Mouse (Mus musculus): Measurements from ENCODE around the gene 4430402I18Rik.

Gene 4430402I18Rik

DNA sequence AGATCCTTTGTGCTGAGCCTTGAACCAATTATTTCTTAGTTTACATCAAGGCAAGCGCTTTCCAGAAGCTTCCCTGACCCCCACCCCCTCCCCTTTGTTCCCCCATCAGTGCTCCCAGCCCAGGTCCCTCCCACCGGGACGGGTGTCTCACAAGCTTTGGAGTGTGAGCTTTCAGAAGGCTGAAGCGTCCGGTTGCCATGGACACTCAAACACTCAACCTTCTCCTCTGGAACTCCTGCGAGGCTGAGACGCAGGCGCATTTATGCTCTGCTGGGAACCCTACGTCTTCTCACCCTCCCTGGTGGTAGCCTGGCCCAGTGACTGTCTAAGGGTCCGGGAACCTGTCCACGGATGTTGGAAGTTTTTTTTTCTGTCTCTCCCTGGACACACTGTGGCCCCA is at the start of gene 4430402I18Rik:
4430402I18Rik (minus strand) TSS at position 149 of the 400 bp plus-strand sequence.
- peak; percentile 92 for DNase-seq (ENCODE audit: low read depth, low spot score)

- no peak for DNase-seq (ENCODE audit: low read depth, low spot score)
These were observed 49.2 kb upstream of the 4430402I18Rik start for GRCm38 (mm10) chr19:29016786-29017185.

GRCm38 (mm10) chr19:29016204-29016765 is 48.7 kb upstream of the 4430402I18Rik start:
- no peak for DNase-seq (ENCODE audit: low read depth, low spot score)

DNA sequence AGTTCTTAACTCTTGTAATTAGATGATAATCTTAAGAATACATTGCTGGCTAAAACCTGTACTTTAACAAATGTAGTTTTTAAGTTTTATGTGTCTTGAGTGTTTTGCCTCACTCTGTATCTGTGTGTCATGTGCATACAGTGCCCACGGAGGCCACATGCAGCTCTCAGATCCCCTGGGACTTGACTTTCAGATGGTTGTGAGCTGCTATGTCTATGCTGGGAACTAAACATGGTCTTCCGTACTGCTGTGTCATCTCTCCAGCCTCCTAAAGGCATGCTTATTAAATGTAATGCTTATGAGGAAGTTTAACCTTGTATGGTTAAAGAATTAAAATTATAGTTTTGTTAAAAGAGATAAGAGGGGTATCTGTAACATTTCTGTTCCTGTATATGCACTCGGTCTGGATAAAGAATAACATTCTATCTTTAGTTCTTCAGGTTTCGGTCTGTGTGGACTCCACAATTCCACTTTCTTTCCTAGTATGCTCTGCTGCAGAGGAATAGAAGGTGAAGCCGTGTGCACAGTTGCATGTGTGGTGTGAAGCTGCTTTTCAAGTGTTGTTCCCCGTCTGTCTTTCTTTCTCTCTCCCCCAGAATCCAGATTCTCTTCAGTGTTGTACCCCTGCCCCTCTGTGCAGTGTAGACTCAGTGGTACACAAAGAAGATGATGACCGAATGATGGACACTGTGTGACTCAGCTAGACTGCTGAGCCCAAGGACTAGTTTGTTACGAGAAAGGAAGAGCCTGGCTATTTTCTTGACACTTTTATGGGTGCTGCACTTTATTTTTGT is 48.0 kb upstream of the 4430402I18Rik start:
- DNase-seq (ENCODE audit: low read depth, low spot score) = no peak

DNA sequence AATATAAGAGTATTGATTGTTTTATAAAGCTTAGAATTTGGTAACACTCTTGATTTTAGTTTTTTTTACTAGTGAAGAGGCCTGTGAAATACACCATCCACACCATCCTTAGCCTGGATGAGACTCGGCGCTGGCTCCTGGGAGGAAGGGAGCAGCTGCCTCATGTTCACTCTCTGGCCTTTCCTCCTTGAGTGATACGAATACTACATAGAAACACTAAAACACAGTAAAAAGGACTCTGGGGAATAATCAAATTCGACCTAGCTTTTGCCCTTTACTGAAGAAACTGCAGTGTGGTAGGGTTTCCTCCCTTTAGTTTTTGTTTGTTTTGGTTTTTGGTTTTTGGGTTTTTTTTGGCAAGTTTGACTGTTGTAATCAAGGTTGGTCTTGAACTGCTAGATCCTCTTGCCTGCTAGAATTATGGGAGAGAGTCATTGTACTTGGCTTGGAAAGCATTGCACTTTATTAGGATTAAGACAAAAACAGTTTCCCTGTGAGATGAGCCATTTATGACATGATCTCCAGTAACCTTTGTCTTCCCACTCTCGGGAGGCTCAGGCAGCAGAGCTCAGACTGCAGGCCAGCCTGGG is 47.0 kb upstream of the 4430402I18Rik start:
- DNase-seq (ENCODE audit: low read depth, low spot score) = no peak

DNA sequence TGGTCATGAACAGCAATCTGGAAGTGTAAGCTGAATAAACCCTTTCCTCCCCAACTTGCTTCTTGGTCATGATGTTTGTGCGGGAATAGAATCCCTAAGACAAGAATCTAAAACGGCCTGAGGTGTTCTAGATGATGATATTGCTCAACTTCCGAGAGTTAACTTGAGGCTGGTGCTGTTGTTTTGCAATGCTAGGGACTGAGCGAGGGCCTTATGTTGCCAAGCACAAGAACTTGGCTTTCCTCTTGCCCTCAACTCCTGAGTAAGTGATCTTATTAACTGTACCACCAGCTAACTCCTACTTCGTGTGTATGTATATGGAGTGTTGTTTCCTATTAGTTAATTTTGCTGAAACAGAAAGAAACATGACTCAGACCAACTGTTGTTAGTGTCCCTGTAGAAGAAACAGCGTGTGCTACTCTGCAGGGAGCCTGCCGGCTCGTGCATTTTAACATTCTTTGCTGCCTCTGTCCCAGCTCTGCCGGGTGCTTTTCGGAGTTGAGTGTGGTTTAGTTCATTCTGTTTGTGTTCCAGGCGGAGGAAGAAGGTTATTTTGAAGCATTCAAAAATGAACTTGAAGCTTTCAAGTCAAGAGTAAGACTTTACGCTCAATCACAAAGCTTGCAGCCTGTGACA is 43.9 kb upstream of the 4430402I18Rik start:
- DNase-seq (ENCODE audit: low read depth, low spot score) = peak; percentile 60

DNA sequence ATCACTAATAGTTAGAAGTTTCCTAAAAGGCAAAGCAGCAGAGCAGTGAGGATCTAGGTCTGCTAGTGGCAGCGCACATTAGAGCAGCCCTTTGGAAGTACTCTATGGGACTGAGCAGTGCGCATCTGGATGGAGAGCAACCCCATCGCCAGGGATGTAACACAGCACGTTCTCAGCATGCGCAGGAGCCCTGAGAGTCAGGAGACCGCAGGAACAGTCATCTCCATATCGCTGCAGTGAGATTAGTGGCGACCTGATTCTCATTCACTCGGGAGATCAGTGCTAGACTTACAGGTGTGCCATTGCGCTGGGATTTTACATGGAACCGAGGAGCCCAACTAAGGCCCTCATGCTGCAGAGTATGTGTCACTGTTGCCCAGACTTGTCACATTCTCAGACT is 41.4 kb upstream of the 4430402I18Rik start:
- DNase-seq (ENCODE audit: low read depth, low spot score) = peak; percentile 79

GRCm38 (mm10) chr19:29008069-29008706 is 40.6 kb upstream of the 4430402I18Rik start:
- peak; percentile 97 for DNase-seq (ENCODE audit: low read depth, low spot score)

DNA sequence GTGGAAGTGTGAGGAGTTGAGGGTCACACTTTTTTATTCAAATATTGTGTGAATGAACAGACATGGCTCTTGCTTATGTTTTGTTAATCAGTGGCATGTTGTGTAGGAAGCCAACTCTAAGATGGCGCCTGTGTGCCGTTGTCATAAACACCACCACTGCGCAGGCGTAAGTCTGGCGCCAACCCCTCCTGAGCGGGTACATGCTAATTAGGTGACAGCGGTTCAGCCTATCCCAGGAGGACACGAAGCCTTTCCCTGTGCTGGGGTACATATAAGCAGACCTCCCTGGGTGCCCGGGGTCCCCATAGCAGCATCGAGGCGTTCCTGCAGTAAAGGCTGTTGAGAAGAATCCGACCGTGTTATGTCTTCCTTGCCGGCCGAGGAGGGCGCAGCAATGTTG is 32.7 kb upstream of the 4430402I18Rik start:
- peak; percentile 83 for DNase-seq (ENCODE audit: low read depth, low spot score)

DNA sequence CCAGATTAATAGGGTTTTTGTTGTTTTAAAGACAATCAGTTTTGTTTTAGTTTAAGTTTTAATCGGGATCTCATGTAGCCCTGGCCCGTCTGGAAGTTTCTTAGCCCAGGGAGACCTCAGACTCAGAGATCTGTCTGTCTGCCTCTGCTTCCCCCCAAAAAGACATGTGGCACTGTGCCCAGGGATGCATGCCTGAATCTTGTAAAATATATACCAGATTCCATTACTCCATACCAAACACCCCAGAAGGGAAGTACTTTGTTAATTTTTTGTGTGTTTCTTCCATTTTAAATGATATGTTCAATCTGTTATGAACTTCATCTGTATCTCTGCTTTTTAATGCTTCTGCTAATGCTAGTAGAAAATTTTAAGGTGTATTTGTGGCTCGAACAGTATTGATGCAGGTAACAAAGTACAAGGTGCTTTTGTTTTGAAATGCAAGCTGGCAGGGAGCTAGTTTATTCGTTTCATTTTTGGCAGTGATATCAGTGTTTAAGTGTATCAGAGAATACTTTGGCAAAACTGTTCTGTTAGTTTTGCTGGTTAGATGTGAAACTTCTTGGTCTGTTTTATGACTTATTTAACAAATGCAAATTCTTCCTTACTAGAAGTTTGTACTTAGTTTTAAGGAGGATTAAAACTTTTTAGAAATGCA is 30.5 kb upstream of the 4430402I18Rik start:
- DNase-seq (ENCODE audit: low read depth, low spot score) = no peak

DNA sequence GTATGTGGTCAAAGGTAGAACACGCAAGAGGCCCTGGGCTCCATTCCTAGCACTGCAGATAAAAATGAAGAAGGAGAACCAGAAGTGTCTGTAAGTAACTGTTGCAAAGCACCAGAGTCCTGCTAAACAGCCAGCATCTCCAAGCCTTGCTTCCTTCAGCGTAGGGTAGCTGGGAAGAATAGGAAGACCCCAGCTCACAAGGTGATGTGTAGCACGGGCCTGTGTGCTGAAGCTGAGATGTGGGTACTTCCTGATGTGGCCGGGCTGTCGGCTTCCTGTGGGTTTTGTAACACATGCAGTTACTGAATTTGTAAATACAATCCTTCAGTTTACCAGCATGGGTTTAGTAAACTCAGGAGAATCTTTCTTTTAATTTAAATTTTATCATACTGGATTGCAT is 27.8 kb upstream of the 4430402I18Rik start:
- no peak for DNase-seq (ENCODE audit: low read depth, low spot score)

DNA sequence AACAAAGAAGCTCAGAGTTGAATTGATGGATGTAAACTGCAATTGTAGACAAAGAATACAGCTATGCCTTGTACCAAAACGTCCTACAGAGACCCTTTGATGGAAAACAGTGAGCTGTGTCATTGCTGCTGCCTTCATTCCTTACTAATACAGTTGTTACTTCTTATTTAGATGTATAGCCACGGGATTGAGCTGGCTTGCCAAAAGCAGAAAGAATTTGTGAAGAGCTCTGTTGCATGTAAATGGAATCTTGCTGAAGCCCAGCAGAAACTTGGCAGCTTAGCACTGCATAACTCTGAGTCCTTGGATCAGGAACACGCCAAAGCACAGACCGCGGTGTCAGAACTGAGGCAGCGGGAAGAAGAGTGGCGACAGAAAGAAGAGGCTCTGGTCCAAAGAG is 27.3 kb upstream of the 4430402I18Rik start:
- peak; percentile 20 for DNase-seq (ENCODE audit: low read depth, low spot score)

- no peak for DNase-seq (ENCODE audit: low read depth, low spot score)
These were observed 23.8 kb upstream of the 4430402I18Rik start for GRCm38 (mm10) chr19:28991391-28991790.

GRCm38 (mm10) chr19:28990590-28991221 is 23.1 kb upstream of the 4430402I18Rik start:
- peak; percentile 45 for DNase-seq (ENCODE audit: low read depth, low spot score)

DNA sequence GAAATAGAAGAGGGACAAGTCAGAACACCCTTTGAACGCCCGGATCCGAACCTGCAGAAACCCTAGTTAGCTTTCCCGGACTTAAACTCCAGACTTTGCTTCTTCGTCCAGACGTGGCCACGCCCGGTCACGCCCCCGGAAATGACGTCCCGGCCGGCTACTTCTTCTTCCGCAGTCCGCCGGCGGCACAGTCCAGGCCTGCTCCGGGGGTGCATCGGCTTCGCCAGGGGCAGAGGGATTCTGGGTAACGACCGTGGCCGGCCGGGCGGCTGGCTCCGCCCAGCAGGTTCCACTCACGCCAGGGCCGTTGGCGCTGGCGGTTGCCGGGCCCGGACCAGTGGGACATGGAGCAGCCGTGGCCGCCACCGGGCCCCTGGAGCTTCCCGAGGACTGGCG is 22.6 kb upstream of the 4430402I18Rik start, which contains the start of gene Cdc37l1:
Cdc37l1 (plus strand) TSS at position 159 of the 396 bp plus-strand sequence.
- DNase-seq (ENCODE audit: low read depth, low spot score) = peak; percentile 94

DNA sequence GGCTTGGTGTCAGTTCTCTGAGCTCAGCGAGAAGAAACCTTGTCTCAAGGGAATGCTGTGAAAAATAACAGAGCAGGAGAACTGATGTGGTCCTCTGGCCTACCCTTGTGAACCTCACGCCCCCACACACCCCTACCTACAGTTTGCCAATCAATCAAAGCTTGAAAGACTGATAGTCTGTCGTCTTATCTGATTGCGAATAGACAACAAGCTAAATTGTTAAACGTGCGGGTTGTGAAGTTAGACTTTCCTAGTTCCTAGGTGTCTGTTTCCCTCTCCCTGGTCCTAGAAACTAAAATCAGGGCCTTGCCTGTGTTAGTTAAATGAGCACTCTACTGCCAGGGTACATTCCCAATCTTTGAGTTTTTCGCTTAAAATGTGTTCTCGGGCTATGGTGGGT is 21.9 kb upstream of the 4430402I18Rik start:
- DNase-seq (ENCODE audit: low read depth, low spot score) = peak; percentile 9

- DNase-seq (ENCODE audit: low read depth, low spot score) = no peak
These were observed 15.0 kb upstream of the 4430402I18Rik start for GRCm38 (mm10) chr19:28982617-28983016.

- peak; percentile 89 for DNase-seq (ENCODE audit: low read depth, low spot score)
These were observed 7.4 kb upstream of the 4430402I18Rik start for GRCm38 (mm10) chr19:28974862-28975611.

- DNase-seq (ENCODE audit: low read depth, low spot score) = no peak
These were observed 2.7 kb upstream of the 4430402I18Rik start for GRCm38 (mm10) chr19:28970251-28970650.

GRCm38 (mm10) chr19:28969231-28969630 is 1.6 kb upstream of the 4430402I18Rik start:
- DNase-seq (ENCODE audit: low read depth, low spot score) = no peak

Data from R1 (cell line).